Mouse (Mus musculus) kidney, postnatal 36 days (tissue): ENCODE data around the gene Dusp16.
A peak's percentile ranks its signal among the peaks of the same experiment; 100 is the strongest.

Experiments used
- DNase-seq, 2 experiments: peaks; one replicate each; pipeline ENCODE4 v3.0.0; 2021 to 2022; ENCODE audit warnings: mixed read lengths in 2 of 2

The Dusp16 gene

DNA sequence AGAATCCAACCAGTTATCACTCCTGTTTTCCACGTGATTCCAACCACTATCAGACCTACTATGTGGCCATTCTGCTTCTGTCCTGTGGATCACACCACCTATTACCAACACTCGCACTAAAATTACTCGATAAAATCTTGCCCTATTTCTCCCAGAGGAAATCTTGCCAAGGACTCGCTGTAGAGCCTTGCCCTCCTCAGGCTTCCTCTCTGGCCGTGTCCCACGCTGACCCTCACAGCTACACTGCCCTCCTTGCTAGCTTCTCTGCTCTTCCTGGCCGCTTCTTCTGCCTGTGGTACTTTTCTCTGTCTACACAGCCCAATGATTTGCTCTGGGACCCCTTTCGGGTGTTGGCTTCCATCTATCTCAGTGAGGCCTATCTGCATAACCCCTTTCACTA lies 59.6 kb downstream of the Dusp16 start:
- DNase-seq = no peak

- no peak for DNase-seq
These were observed 61.4 kb downstream of the Dusp16 start for GRCm38 (mm10) chr6:134730978-134731377.

DNA sequence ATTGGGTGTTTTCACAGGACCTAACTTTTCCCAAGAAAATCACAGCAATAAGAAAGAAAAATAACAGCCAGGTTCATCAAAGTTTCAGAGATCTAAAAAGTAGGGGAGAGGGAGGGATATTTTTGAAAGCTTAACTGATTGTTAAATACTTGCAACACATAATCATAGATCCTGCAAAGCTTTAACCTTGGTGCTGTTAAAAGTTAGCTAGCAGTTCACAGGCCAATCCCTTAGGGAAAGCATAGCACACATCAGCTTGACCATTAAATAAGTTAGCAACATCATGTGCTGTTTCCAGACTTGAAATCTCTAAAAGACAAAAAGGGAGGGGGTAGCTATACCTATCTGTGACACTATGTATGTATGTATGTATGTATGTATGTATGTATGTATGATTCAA lies 67.0 kb downstream of the Dusp16 start:
- no peak for DNase-seq

DNA sequence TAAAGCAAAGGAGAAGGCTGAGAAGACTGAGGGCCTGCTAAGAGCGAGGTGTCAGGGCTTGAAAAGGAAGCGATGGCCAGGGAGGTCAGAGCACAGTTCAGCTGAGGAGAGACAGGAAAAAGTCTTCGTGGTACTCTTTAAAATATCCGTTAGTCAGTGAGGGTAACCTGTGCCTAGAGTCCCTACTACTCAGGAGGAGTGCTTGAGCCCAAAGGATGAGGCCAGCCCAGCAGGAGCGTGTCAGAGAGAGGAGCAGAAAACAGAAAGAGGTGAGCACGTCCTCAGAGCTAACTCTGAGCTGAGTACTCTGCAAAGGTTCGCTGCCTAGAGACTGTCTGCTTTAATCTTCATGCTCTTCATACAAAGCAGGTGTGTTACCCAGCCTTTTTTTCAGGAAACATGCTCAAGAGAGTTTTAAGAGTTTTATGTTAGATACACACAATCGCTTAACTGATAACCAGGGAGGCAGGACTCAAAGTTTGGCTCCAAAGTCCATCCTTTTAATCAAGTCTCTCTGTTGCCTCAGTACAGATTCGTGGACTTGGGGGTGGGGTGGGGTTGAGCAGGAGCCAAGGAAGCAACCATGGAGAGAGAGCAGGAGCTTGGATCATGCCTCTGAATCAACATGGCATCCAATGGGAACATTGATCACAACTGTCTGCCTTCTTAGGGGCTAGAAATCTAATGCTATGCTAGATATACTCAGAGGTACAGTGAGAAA lies 68.4 kb downstream of the Dusp16 start:
- DNase-seq = peak; percentile 86 to 89

DNA sequence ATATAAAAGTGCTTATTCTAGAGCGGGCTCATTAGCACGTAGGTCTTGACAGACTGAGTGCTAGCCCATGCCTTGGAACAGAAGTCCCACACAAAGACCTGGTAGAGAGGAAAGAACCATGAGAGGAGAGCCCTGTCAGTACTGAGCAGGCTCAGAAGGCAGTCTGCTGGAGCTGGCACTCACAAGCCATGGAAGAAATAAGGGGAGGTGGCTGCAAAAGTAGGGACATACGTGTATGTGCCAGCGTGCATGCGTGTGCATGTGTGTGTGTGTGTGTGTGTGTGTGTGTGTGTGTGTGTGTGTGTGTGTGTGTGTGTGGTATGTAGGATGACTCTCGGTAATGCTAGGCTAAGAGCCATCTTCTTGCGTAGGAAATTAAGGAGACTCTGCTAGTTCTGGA lies 69.1 kb downstream of the Dusp16 start:
- no peak for DNase-seq

- DNase-seq = no peak
These were observed 69.5 kb downstream of the Dusp16 start for GRCm38 (mm10) chr6:134722906-134723305.

DNA sequence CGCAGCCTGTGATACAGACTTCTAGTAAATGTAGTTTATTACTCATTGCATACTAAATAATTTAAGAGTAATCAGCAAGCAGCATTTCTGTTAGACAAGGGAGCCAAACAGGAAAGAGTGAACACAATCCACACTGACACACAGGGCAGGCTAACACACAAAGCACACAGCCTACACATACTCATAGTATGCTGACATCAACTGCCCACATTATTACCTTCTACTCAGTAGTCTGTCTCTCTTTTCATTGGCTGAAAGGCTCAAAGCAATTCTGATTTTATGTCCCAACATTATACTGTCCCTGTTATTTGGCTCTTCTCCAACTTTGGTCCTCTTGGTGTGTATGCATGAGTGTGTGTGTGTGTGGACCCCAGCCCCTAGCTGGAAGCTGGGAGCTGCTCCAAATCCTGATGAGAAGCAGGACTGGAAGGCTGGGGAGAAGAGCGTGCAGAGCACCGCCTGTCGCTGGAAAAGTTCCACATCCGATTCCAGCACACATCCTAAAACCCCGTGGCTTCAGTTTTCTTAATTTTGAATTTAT lies 70.6 kb downstream of the Dusp16 start:
- no peak for DNase-seq

DNA sequence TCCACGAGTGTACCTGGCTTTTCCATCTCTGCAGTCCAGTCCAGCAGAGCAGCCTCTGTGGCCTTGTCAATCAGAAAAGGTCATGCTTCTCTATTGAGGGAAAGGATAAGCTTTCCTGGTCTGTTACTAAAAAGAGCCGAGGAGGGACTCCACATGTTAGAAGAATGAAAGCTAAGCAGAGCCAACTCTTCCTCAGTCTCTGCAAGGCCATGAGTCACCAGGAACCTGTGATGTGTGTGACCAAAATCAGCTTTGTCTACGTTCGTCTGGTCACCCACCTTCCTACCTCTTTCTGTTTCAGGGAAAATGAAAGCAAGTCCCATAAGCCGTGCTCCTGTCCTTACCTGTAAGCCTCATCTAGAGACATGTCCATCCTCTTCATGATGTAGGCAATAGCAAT lies 72.3 kb downstream of the Dusp16 start:
- no peak for DNase-seq

DNA sequence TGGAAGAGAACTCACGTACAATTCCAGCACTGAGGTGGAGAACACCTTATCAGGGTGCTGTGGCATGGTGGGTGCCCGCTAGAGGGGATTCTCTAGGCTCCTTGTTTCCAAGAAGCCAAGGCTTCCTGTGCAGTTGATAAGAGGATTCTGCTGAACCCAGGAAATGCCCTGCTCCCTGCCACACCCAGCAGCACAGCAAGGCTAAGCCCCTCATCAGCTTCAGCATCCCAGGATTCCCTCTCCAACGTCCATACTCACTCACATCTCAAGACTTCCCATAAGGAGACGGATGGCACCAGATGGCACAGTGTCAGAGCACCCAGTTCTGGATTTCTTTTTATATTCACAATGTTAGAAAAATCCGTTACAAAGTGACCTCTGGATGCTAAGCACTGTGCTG lies 73.3 kb downstream of the Dusp16 start:
- DNase-seq = no peak

DNA sequence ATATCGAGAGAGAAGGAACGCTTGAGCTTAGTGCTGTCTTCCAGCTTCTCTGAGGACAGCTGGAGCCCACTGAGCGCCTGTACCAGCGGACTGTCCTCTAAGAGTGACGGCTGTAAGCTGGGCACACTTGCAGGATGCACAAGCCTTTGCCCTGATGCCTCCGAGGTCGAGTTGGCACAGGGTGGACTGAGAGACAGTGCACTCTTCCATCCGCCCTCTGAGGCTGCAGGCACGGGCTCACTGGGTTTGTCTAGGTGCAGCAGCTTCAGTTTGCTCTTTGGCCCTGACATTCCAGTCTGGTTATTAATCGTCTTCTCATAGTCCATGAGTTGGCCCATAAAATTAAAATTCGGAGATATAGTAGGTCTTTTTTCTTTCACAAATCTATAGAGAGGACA lies 73.8 kb downstream of the Dusp16 start:
- DNase-seq = peak; percentile 73 to 75

DNA sequence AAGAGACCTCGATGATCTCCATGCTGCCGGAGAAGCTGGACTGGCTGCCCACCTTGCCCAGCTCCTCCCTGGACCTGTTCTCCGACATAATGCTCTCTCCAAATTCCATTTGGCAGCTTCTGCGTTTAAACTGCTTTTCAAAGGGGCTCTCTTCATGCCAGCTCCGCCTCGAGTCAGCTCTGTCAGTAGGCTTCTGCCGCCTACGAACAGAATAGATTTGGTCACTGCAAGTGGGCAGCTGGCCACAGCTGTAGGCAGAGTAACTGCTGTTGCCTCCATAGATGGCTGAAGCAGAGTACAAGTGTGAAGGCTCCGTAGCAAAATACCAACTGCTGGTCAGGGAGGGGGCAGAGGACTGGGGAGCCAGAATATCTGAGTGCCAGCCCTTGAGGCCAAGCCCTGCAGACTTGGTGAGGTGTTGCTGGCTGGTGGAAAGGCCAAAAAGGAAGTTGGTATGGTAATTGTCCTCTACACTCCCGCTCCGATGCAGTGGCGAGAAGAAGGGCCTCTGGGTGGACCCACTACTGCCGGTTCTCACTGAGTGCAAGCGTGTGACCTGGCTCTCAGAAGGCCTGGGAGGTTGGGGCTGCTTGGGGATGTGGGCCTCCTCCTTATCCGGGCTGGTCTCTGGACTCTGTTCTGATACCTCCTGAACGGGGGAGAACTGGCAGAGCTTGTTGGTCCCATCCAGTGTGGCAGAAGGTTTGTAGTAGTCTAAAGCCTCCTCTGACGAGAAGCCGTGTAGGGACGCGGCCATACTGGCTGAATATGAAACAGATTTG lies 74.3 kb downstream of the Dusp16 start:
- DNase-seq = no peak

DNA sequence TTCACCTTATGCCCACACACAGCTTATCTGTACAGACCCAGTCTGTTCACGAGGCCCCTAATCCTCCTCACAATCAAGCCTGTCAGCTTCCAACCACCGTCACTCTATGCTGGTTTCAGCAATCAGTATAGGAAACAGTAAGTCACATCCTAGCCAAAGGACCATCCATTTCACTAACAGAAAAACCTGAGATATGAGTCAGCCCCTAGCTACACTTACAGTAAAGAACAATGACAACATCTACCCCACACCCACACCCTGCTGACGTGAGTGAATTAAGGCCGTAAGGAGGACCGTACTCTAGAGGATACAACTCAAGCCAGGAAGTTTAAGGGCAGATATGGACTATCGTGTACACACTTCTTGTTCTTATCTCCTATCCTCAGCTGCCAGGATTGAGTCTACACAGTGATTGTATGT lies 76.2 kb downstream of the Dusp16 start:
- no peak for DNase-seq

- no peak for DNase-seq
These were observed 78.5 kb downstream of the Dusp16 start for GRCm38 (mm10) chr6:134713897-134714296.

DNA sequence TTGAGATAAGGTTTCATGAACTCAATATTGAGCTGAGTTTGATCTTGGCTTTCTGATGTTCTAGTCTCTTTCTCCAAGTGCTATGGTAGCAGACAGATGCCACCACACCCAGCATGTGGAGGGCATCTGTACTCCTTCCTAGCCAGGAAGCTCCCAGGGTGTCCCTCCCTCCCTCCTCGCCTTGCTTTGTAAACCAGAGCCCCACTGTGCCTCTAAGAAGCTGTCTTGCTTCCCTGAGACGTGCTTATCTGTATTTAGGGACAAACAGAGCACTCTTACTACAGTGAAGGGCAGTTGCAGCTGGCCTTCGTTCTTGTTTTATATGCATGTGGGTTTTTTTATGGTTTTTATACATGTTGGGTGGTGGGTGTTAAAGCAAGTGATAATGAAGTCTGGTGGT lies 79.1 kb downstream of the Dusp16 start:
- no peak for DNase-seq

DNA sequence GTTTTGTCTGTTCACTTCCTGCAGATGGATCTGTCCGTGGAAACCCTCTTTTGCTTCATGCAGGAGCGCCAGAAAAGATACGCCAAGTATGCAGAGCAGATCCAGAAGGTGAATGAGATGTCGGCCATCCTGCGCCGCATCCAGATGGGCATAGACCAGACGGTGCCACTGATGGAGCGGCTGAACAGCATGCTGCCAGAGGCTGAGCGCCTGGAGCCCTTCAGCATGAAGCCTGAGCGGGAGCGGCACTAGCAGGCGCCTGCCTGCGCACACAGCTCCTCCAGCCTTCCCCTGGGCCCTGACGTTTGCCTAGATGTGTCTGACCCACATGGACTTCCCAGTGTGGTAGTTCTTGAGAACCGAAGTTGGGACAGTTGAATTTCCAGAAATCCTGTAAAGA lies 82.4 kb downstream of the Dusp16 start:
- no peak for DNase-seq

- no peak for DNase-seq
These were observed 86.0 kb downstream of the Dusp16 start for GRCm38 (mm10) chr6:134706467-134706866.

- peak; percentile 46 to 78 for DNase-seq
These were observed 89.3 kb downstream of the Dusp16 start for GRCm38 (mm10) chr6:134703053-134703690.

DNA sequence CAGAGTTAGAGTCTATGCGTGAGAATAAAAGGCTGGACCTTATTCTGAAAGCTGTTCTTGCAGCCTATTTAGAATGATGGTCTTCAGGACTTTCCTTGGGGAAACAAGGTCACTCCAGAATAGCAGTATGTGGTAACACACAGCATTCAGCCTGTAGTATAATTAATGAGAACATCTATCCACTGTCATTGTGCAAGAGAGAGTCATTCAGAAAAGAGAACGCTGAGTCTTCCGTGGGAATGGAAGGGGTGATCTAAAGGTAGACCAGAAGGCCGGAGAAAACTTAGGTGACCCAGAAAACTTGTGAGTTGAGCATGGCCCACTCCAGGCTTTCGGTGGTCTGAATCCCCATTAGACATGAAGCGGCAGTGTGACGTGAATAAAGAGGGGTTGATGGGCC lies 90.2 kb downstream of the Dusp16 start:
- no peak for DNase-seq

DNA sequence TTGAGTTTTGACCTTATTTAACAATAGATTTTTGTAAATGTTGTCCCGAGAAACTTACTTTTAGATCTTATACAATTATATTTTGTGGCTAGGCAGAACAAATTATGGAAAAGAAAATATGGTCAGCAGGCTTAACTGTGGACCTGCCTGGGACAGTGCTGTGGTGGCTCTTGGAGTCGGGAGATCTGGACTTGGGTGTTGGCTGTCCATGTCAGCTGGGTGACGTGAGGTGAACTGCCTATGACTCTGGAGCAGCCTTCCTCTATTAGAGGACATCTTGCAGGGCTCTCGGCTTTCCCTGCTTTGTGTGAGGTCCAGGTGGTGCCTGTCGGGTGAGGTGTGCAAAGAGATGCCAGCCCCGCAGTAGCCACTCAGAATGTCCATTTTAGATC lies 91.2 kb downstream of the Dusp16 start:
- DNase-seq = no peak

DNA sequence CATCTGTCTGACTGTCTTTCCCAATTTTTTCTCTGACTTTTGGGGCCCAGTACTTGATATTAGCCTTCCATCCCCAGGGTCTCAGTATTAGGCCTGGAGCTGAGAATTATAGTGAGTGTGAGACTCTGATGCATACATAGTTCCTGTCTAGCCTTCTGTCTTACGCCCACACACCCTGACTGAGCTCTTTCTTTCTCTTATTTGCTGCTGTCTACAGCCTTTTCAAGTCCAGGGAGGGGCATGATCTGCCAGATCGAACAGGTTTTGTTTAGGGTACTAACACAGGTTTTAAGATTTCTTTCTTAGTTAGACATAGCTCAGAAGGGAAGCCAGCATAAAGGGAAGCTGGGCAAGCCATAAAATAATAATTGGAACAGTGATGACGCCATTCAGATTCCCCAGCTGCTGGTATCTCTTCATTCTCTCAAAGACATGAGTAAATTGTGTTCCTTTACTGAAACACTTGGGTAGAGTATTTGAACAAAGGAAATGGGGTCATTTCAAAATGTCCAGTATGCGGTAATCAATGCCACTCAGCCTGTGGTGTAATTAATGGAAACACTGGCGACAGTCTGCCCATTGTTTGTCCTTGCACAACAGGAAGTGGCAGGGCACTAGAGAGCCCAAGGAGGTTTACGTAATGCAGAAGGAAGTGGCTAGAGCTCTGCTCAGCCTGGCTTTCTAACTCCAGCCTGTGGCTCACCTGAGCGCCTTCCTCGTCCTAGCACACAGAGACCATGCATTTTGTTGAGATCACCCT lies 91.8 kb downstream of the Dusp16 start:
- DNase-seq = peak; percentile 25 to 47

DNA sequence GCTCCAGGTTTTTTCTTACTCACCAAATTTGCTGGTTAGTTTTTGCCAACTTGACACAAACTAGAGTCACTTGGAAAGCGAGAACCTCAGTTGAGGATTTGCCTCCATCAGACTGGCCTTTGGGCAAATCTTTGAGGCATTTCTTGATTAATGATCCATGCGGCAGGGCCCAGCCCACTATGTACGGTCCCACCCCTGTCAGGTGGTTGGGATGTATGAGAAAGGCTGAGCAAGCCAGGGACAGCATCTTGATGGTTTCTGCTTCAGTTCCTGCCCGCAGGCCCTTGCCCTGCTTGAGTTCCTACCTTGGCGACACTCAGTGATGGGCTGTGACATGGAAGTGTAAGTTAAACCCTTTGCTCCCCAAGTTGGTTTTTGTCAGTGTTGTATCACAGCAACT lies 94.2 kb downstream of the Dusp16 start:
- no peak for DNase-seq

- DNase-seq = no peak
These were observed 95.9 kb downstream of the Dusp16 start for GRCm38 (mm10) chr6:134696554-134696953.

DNA sequence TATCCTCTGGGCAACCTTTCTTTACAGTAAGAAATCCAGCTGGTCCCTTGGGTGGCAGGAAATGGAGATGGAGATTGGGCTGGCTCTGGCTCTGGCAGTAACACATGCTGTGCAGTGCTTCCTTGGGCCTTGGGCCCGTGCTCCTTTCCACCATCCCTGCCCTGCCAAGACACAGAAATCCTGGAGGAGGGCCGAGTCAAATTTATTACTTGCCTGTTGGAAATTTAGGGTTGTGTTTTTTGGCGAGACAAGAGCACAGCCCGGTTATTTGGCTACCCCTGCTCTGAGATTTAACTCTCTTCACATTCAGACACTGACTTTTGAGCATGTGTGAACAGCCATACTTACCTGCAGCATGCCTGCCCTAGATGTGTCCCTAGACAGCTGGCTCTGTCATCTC lies 96.3 kb downstream of the Dusp16 start:
- DNase-seq = peak; percentile 15 to 25
